Mouse (Mus musculus): ENCODE measurements around the gene Srms.

DNA sequence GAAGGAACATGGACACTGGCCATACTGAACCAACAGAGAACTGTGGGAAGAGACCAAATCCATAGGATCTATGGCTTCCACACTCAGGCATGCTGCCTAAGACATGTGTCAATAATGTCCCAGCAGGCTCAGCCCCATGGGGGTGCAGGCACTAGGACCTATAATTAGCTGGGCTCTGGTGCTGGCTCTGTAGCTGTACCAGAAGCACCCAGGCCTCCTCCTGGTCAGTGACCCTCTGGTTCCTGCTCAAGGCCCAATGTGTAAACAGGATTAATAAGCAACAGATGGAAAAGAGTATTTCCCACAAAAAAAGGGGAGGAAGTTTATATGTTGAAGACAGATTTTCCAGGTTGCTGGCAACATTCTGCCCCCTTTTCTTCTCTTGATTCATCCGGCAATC lies 40.3 kb upstream of the Srms start:
- TF ChIP-seq POLR2A (IDR thresholded peaks at IDR 0.05; ENCODE audit: extremely low read depth, insufficient read depth, low read length): no peak
- TF ChIP-seq CTCF (IDR thresholded peaks at IDR 0.05; ENCODE audit: extremely low read depth, insufficient read depth, low read length): no peak
